Mouse (Mus musculus) hindbrain, embryonic 12.5 days (tissue): ENCODE results near the gene Gm6169. TPM values are rescaled to one million over a fixed set of nuclear protein-coding genes. Genes with fewer than 3 reads are reported as not detected.
A peak's percentile ranks its signal among the peaks of the same experiment; 100 is the strongest.

Experiments used
- ATAC-seq: fragments of 200-750 bp; cut with Nextera tagmentation; 2 replicates; pipeline ENCODE4 v1.8.0; 2017; ENCODE audit warnings: moderate TSS enrichment; ENCODE audit not compliant: low FRiP score
- H3K27ac ChIP-seq: fragments of 300-500 bp; sonication (generic); 2 replicates; pipeline ENCODE4 v1.5.1; 2016; ENCODE audit warnings: mild to moderate bottlenecking
- H3K27me3 ChIP-seq: fragments of 300-500 bp; sonication (generic); 2 replicates; pipeline ENCODE4 v1.6.1; 2016; ENCODE audit warnings: mild to moderate bottlenecking
- H3K36me3 ChIP-seq: fragments of 300-500 bp; sonication (generic); 2 replicates; pipeline ENCODE4 v1.6.1; 2016; ENCODE audit warnings: mild to moderate bottlenecking
- H3K4me1 ChIP-seq: fragments of 300-500 bp; sonication (generic); 2 replicates; pipeline ENCODE4 v1.6.1; 2016
- H3K4me2 ChIP-seq: fragments of 300-500 bp; sonication (generic); replicated peaks from 2 replicates; pipeline ENCODE4 v1.6.1; 2016; ENCODE audit warnings: mild to moderate bottlenecking
- H3K4me3 ChIP-seq: fragments of 300-500 bp; sonication (generic); 2 replicates; pipeline ENCODE4 v1.5.1; 2016; ENCODE audit warnings: mild to moderate bottlenecking
- H3K9ac ChIP-seq: fragments of 300-500 bp; sonication (generic); 2 replicates; pipeline ENCODE4 v1.6.1; 2016; ENCODE audit warnings: mild to moderate bottlenecking, moderate library complexity
- H3K9me3 ChIP-seq: fragments of 300-500 bp; sonication (generic); replicated peaks from 2 replicates; pipeline ENCODE4 v1.6.1; 2016; ENCODE audit warnings: mild to moderate bottlenecking
- WGBS: fragments of 180-500 bp; shearing (Covaris S2); methylation state at CpG from one replicate; pipeline ENCODE4 v1.1.7; 2016; 5-methylcytosine and 5-hydroxymethylcytosine counted together
- polyA plus RNA-seq: library from polyadenylated mRNA; unstranded; fragments of >200 nt; fragmentation: Nextera tagmentation; extraction: Ambion mirVana; gene quantifications from 2 replicates; pipeline ENCODE4 v1.2.1, GENCODE M21; 2016

Gm6169 gene
- polyA plus RNA-seq, 1 experiment from 2014 or later = 1.4 TPM

DNA sequence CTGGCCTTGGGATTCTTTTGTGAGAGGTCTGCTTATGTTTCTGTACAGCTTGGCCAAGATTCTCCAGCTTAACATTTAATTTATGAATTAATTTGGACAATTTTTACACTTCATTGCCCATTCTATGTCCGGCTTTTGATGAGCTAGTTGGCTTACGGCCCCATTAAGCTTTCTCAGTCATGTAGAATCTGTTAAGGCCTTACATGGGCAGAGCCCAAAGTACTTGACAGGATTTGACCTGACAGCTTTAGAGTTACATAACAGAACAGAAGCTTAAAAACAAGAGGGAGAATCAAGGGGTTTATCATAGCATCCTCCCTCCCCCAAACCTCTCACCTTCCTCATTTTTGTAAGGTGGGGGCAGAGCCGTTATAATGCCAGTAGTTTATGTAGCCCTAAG is 10.9 kb downstream of the Gm6169 start:
- H3K36me3 ChIP-seq = no peaks in the 10 kb centered on the region
- WGBS = 87% methylated on average over 3 of the region's 3 CpGs
- H3K9ac ChIP-seq = no peak overlapping the region
- no peak for ATAC-seq
- no peak overlapping the region for H3K4me2 ChIP-seq
- H3K4me3 ChIP-seq = no peak overlapping the region
- H3K9me3 ChIP-seq = no peaks in the 10 kb centered on the region
- H3K27me3 ChIP-seq = no peaks in the 10 kb centered on the region
- no peak overlapping the region for H3K27ac ChIP-seq
- 0 out of 2 replicates have a peak, but pooled peaks cover 3% of the 10 kb centered on the region for H3K4me1 ChIP-seq

DNA sequence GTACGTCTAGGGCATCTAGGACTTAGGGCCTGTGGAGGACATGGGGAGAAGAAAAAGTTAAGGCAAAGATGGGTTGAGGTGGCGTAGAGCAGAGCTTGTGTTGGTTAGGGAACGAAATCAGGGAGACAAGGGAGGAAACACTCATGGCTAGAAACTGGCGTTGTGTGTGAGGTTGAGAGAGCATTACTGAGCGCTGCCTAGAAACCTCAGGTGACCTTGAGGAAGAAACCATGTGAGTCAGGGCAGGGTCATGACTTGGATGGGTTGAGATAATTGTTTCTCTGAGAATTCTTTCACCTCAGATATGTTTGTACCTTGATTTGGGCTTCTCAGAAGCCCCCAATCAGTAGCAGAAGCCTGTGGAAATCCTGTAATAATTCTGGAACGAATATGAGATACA is 11.6 kb downstream of the Gm6169 start:
- no peaks in the 10 kb centered on the region for H3K36me3 ChIP-seq
- H3K9ac ChIP-seq = no peak overlapping the region
- H3K4me1 ChIP-seq = 0 out of 2 replicates have a peak, but pooled peaks cover 3% of the 10 kb centered on the region
- no peak overlapping the region for H3K4me3 ChIP-seq
- no peak for ATAC-seq
- WGBS = 92% methylated on average over 6 of the region's 6 CpGs
- no peak overlapping the region for H3K4me2 ChIP-seq
- no peaks in the 10 kb centered on the region for H3K27me3 ChIP-seq
- H3K9me3 ChIP-seq = no peaks in the 10 kb centered on the region
- H3K27ac ChIP-seq = no peak overlapping the region

DNA sequence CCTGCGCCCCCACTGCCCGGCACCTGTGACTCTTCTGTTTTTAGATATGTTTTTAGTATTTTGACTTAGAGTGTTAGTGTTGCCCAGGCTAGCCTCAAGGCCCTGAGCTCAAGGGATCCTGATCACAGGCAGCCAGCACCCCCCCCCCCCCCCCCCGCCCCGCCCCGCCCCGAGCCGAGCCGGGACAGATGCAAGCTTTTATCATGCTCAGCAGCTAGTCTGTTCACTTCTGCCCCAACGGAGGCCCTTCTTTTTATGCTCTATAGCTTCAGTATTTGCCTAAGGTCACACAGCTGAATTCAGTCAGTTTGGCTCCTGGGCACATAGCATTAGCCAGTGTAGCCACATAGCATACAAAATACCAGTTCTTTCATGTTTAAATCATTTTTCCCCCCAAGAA is 12.7 kb downstream of the Gm6169 start:
- Histone ChIP-seq H3K9ac (no peak overlapping the region), H3K36me3 (no peaks in the 10 kb centered on the region), H3K4me1 (0 out of 2 replicates have a peak, but pooled peaks cover 3% of the 10 kb centered on the region), H3K27me3 (no peaks in the 10 kb centered on the region), H3K4me2 (no peak overlapping the region), H3K27ac (no peak overlapping the region), H3K9me3 (no peaks in the 10 kb centered on the region), H3K4me3 (no peak overlapping the region)
- 56% methylated on average over 4 of the region's 9 CpGs for WGBS
- ATAC-seq = no peak; the same call in 1 of the 2 replicates

DNA sequence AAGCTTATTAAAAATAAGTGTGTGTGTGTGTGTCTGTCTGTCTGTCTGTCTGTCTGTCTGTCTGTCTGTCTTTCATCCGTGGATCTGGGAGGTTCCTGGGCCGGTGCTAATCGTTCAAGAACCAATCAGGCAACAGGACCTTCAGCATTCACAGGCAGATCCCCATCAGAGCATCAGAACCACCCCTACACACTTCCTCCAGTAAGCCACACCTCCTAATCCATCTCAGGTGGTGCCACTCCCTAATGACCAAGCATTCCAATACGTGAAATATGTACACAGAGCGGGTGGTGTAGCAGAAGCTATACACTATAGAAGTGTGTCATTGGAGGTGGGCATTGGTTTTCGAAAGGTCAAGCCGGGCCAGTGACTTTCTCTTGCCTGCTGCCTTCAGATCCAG is 16.6 kb downstream of the Gm6169 start:
- whole genome bisulfite sequencing = 93% methylated on average over 7 of the region's 7 CpGs

DNA sequence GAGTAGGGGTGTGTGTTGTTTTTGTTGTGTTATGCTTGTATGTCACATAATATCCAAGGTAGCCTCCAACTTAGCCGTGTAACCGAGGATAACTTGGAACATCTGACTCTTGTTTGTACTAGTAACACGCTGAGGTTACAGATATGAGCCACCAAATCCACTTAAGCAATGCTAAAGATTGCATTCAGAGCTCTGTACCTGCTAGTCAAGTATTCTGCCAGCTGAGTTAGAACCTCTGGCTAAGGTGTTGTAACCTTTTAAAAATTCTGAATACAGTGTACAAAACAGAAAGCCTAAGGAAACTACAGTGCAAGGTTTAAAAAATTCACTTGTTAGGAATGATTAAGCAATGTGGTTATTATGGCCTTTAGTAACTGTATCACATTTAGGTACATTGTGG is 18.4 kb downstream of the Gm6169 start:
- 86% methylated on average over 3 of the region's 3 CpGs for WGBS
- ATAC-seq = no peak

More for the DNA sequence above, 16.6 kb downstream of the Gm6169 start:
- Histone ChIP-seq H3K4me2 (no peak overlapping the region), H3K9me3 (no peaks in the 10 kb centered on the region), H3K36me3 (no peaks in the 10 kb centered on the region), H3K27me3 (no peaks in the 10 kb centered on the region), H3K27ac (no peak overlapping the region), H3K4me1 (0 out of 2 replicates have a peak, but pooled peaks cover 3% of the 10 kb centered on the region), H3K4me3 (no peak overlapping the region), H3K9ac (no peak overlapping the region)
- no peak for ATAC-seq

DNA sequence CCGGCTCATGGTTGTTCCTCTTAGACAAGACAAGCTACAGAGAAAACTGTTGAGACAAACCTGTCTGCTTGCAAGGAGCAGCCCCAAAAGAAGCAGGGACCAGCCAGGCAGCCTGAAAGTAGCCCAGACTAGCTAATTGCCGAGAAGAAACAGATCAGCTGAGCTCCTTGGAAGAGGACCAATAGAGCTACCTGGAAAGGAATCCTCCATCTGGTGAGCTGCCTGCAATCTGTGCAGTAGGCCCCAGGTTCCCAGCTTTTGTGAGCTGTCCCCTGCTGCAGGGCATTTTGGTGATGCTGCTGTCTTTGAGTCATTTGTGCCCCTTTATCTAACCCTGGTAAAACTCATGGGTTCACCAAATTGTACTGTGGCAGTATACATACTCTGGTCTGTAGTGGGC is 18.8 kb downstream of the Gm6169 start:
- H3K27me3 ChIP-seq = no peaks in the 10 kb centered on the region
- no peak overlapping the region for H3K4me3 ChIP-seq
- 0 out of 2 replicates have a peak, but pooled peaks cover 3% of the 10 kb centered on the region for H3K4me1 ChIP-seq
- no peak overlapping the region for H3K4me2 ChIP-seq
- no peak overlapping the region for H3K27ac ChIP-seq
- no peaks in the 10 kb centered on the region for H3K36me3 ChIP-seq
- WGBS = 83% methylated on average over 2 of the region's 2 CpGs
- H3K9ac ChIP-seq = no peak overlapping the region
- no peaks in the 10 kb centered on the region for H3K9me3 ChIP-seq
- no peak for ATAC-seq

More for the DNA sequence above, 18.4 kb downstream of the Gm6169 start:
- Histone ChIP-seq H3K4me1 (0 out of 2 replicates have a peak, but pooled peaks cover 3% of the 10 kb centered on the region), H3K36me3 (no peaks in the 10 kb centered on the region), H3K4me3 (no peak overlapping the region), H3K27ac (no peak overlapping the region), H3K27me3 (no peaks in the 10 kb centered on the region), H3K9ac (no peak overlapping the region), H3K9me3 (no peaks in the 10 kb centered on the region), H3K4me2 (no peak overlapping the region)

DNA sequence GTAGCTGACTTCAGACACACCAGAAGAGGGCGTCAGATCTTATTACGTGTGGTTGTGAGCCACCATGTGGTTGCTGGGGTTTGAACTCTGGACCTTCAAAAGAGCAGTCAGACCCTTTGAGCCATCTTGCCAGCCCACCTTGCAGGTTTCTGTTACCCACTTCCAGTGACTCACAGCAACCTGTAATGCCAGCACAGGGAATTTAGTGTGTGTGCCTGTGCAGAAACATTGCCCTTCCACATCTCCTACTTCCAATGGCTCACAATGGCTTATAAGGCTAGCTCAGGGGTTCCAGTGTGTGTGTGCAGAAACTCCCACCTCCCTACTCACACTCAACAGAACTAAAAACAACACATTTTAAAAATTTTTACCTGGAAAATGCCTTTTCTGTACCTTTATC is 21.5 kb downstream of the Gm6169 start:
- no peaks in the 10 kb centered on the region for H3K36me3 ChIP-seq
- no peak overlapping the region for H3K9ac ChIP-seq
- H3K27ac ChIP-seq = no peak overlapping the region
- 100% methylated on average over 2 of the region's 2 CpGs for WGBS
- no peaks in the 10 kb centered on the region for H3K4me1 ChIP-seq
- ATAC-seq = no peak
- H3K27me3 ChIP-seq = no peaks in the 10 kb centered on the region
- no peaks in the 10 kb centered on the region for H3K9me3 ChIP-seq
- H3K4me3 ChIP-seq = no peak overlapping the region
- H3K4me2 ChIP-seq = no peak overlapping the region

DNA sequence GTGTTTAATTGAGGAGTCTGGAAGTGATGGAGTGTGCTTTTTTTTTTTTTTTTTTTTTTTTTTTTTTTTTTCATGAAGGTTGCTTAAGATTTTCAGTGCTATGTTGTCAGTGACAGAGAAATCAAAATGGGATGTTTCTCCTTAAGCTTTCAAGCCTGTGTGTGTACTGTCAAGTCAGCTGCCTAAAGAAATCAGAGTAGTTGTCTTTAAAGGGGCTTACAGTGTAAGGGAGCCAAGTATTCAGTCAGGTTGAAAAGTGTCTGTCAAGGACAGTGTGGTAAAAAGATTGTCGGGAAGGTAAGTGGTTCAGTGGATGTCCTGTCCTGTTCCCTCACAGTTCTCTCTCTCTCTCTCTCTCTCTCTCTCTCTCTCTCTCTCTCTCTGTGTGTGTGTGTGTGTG is 25.5 kb downstream of the Gm6169 start:
- ATAC-seq = no peak
- H3K4me2 ChIP-seq = no peak overlapping the region
- no peaks in the 10 kb centered on the region for H3K4me1 ChIP-seq

DNA sequence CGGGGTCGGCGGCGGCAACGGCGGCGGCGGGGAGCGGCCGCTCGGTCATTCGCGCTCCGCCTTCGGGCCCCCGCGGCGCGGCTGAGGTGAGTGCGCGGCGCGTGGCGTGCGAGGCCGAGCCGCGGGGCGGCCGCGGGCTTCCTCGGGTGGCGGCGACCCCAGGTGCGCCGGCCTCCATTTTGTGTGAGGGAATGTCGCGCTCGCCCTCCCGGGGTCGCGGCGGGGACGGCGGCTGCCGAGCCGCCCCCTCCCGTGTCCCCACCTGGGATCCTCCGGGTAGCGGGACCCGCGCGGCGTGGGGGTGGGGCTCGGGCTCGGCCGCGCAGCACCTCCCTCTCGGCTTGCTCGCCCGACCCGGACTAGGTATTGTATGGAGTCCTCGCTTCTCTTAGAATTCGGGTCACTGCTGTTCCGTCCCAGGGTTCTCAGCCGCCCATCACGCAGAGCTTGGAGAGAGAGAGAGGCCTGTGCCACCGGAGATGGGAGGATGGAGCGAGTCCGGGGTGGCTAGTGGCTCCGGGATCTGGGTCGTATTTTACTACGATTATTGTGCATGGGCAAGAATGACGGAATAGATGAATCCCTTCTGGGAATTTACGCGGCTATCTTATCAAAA is 27.3 kb downstream of the Gm6169 start:
- under 1% methylated on average over 68 of the region's 76 CpGs for WGBS
- Histone ChIP-seq H3K27me3 (peaks cover 19% of the 10 kb centered on the region), H3K4me2 (peak overlapping the region; percentile 84), H3K9me3 (no peaks in the 10 kb centered on the region), H3K36me3 (no peaks in the 10 kb centered on the region), H3K4me1 (peaks cover 9% of the 10 kb centered on the region; the same call in 1 of the 2 replicates), H3K9ac (peak overlapping the region; percentile 86), H3K4me3 (peak overlapping the region; percentile 90), H3K27ac (peak overlapping the region; percentile 93)
- peak; percentile 87 for ATAC-seq

More for the DNA sequence above, 25.5 kb downstream of the Gm6169 start:
- WGBS = 69% methylated on average over 1 of the region's 1 CpGs
- no peaks in the 10 kb centered on the region for H3K36me3 ChIP-seq
- no peaks in the 10 kb centered on the region for H3K9me3 ChIP-seq
- no peak overlapping the region for H3K27ac ChIP-seq
- H3K9ac ChIP-seq = no peak overlapping the region
- H3K27me3 ChIP-seq = peaks cover 5% of the 10 kb centered on the region; the same call in 1 of the 2 replicates
- H3K4me3 ChIP-seq = no peak overlapping the region

DNA sequence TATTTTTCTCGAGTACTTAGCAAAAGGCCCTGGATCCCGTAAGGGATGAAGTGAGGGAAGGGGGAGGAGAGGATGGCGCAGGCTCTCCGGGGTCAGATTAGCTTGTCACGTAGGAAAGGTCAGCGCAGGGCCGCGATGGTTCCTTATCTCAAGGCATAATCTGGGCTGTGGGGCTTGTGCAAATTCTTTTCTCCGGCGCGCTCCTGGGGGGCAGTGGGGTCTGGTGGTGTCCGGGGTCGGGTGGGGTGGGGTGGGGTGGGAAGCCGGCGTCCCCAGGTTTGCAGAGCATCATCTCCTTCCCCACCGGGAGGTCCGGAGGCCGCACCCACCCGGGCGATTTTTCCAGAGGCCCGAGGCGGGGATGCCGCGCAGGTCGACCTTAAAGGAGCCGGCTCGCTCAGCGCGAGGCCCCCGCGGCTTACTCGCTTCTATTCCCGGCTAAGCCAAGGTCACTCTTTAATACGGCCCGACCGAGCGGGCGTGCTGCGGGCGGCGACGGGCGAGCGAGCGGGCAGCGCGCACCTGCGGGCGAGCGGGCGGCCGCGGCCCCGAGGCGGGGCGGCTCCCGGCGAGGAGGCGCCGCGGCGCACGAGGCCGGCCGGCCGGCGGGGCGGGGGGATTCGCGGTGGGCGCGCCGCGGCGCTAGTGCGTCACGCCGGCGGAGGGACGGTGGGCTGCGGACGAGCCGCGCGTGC is 28.0 kb downstream of the Gm6169 start:
- Histone ChIP-seq H3K27ac (peak overlapping the region; percentile 93), H3K4me2 (peak overlapping the region; percentile 84), H3K9ac (peak overlapping the region; percentile 86), H3K4me3 (peak overlapping the region; percentile 90), H3K36me3 (no peaks in the 10 kb centered on the region), H3K27me3 (peaks cover 20% of the 10 kb centered on the region), H3K4me1 (peaks cover 9% of the 10 kb centered on the region; the same call in 1 of the 2 replicates), H3K9me3 (no peaks in the 10 kb centered on the region)
- ATAC-seq = peak; percentile 85
- under 1% methylated on average over 61 of the region's 85 CpGs for WGBS

DNA sequence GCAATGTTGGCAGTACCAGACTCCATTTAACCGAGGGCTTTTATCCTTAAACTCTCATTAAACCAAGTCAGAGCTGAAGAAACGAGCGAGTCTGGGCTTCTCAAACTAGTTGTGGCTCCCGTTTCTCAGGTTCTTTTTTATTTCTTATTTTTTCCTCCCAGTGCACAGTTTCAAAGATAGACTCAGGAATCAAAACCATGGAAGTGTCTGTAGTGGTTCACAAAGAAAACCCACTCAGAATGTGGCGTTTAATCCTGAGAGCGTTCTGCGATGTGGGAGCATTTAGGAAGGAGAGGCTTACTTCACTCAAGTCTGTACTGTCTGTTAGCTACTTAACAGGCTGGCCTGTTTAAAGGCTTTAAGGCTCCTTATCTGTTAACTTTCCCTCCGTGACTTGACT is 30.9 kb downstream of the Gm6169 start:
- WGBS = 43% methylated on average over 8 of the region's 8 CpGs
- Histone ChIP-seq H3K9ac (no peak overlapping the region), H3K4me2 (no peak overlapping the region), H3K9me3 (no peaks in the 10 kb centered on the region), H3K4me1 (peaks cover 9% of the 10 kb centered on the region; the same call in 1 of the 2 replicates), H3K4me3 (no peak overlapping the region), H3K27ac (no peak overlapping the region), H3K36me3 (no peaks in the 10 kb centered on the region), H3K27me3 (peaks cover 20% of the 10 kb centered on the region)
- ATAC-seq = no peak

DNA sequence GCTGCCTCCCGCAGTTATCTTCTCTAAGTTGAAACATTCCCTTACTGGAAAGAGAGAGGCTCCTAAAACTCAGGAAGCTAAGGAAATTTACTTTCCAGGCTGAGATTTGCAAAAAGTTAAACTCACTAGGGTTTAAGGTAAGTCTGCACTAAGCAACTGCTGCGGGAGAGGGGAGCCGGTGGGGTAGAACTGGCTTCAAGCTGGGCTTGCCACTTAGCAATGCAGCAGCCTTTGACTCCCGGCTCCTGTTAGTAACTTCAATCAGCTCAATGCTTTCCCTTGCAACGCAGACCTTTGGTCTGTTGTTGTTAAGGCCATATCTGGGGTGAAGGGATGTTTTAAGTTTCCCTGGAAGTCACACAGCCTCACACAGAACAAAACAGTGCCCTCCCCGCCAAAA is 31.3 kb downstream of the Gm6169 start:
- Histone ChIP-seq H3K27me3 (peaks cover 20% of the 10 kb centered on the region), H3K9me3 (no peaks in the 10 kb centered on the region), H3K27ac (no peak overlapping the region), H3K4me1 (peaks cover 9% of the 10 kb centered on the region; the same call in 1 of the 2 replicates), H3K9ac (no peak overlapping the region), H3K4me2 (no peak overlapping the region), H3K36me3 (no peaks in the 10 kb centered on the region), H3K4me3 (no peak overlapping the region)
- 6% methylated on average over 6 of the region's 6 CpGs for WGBS
- ATAC-seq = no peak
